Comparison of ENCODE assay signal across 27 mouse cellular contexts in genomic region chr7:133364601-133365000, GRCm38 (mm10).
A peak's percentile ranks its signal among the peaks of the same experiment; 100 is the strongest.
DNase-seq lines count a peak whose midpoint lies in the region; ATAC-seq and TF ChIP-seq lines count a peak whose summit lies in the region.
"Had no signal": no experiment of that assay in that cellular context is flagged by ENCODE, and none has a peak within 500 bp of the region (broad histone marks: within the 10 kb centered on the region; RNA-seq: fewer than 3 reads in every experiment).

No protein-coding gene starts in this region.

- 51% methylated on average over 4 of the region's 4 CpGs for WGBS in embryonic facial prominence, embryonic 11.5 days
- 50% methylated on average over 4 of the region's 4 CpGs for WGBS in embryonic facial prominence, embryonic 10.5 days
- WGBS in heart, adult 2 months, result 31% methylated on average over 4 of the region's 4 CpGs
- 28% methylated on average over 4 of the region's 4 CpGs for WGBS in neural tube, embryonic 15.5 days

- no peaks in the 10 kb centered on the region for H3K79me2 ChIP-seq in heart, adult 2 months (replicated peaks; ENCODE audit: control insufficient read depth, insufficient read depth, low read length)

- H3K4me2 ChIP-seq in embryonic facial prominence, embryonic 11.5 days (ENCODE audit: low read depth, low read length), result no peak overlapping the region
- no peak overlapping the region for H3K4me2 ChIP-seq in neural tube, embryonic 15.5 days
- H3K4me2 ChIP-seq: heart, embryonic 11.5 days; intestine, embryonic 15.5 days; limb, embryonic 12.5 days; liver, embryonic 11.5 days; lung, embryonic 15.5 days had no signal

- H3K27ac ChIP-seq in embryonic facial prominence, embryonic 11.5 days (replicated peaks; ENCODE audit: low read depth, low read length), result no peak overlapping the region
- H3K27ac ChIP-seq in embryonic facial prominence, embryonic 10.5 days (replicated peaks), result no peak overlapping the region
- no peak overlapping the region for H3K27ac ChIP-seq in heart, adult 2 months
- H3K27ac ChIP-seq in neural tube, embryonic 15.5 days (replicated peaks), result peak overlapping the region; percentile 48
- H3K27ac ChIP-seq: intestine, embryonic 15.5 days; layer of hippocampus, adult 2 months; left cerebral cortex, adult 2 months; limb, embryonic 12.5 days; lung, embryonic 15.5 days had no signal

- no peak for TF ChIP-seq CTCF in heart, adult 2 months (IDR thresholded peaks at IDR 0.05)

- no peak for TF ChIP-seq EP300 in heart, adult 2 months (IDR thresholded peaks at IDR 0.05; ENCODE audit: insufficient read depth, low read depth, low read length)

- no peaks in the 10 kb centered on the region for H3K36me3 ChIP-seq in embryonic facial prominence, embryonic 11.5 days (replicated peaks; ENCODE audit: control insufficient read depth, insufficient read depth, low read depth, low read length)
- no peaks in the 10 kb centered on the region for H3K36me3 ChIP-seq in embryonic facial prominence, embryonic 10.5 days (replicated peaks)
- H3K36me3 ChIP-seq in heart, adult 2 months (ENCODE audit: control insufficient read depth, insufficient read depth, low read length), result no peaks in the 10 kb centered on the region
- H3K36me3 ChIP-seq in neural tube, embryonic 15.5 days, result no peaks in the 10 kb centered on the region
- H3K36me3 ChIP-seq: G1E; intestine, embryonic 15.5 days; limb, embryonic 12.5 days; lung, embryonic 15.5 days had no signal

- no peak overlapping the region for H3K9ac ChIP-seq in embryonic facial prominence, embryonic 11.5 days (replicated peaks; ENCODE audit: low read length)
- no peak overlapping the region for H3K9ac ChIP-seq in heart, adult 2 months (ENCODE audit: low read depth, low read length)
- no peak overlapping the region for H3K9ac ChIP-seq in neural tube, embryonic 15.5 days (replicated peaks)
- H3K9ac ChIP-seq: intestine, embryonic 15.5 days; limb, embryonic 12.5 days; lung, embryonic 15.5 days had no signal

- no peaks in the 10 kb centered on the region for H3K9me3 ChIP-seq in embryonic facial prominence, embryonic 11.5 days (replicated peaks; ENCODE audit: control insufficient read depth, low read length)
- H3K9me3 ChIP-seq in embryonic facial prominence, embryonic 10.5 days, result no peaks in the 10 kb centered on the region
- no peaks in the 10 kb centered on the region for H3K9me3 ChIP-seq in neural tube, embryonic 15.5 days (replicated peaks)
- H3K9me3 ChIP-seq: intestine, embryonic 15.5 days; limb, embryonic 12.5 days; lung, embryonic 15.5 days had no signal

- TF ChIP-seq POLR2A in heart, adult 2 months (IDR thresholded peaks at IDR 0.05; ENCODE audit: insufficient read depth, low read depth, low read length), result no peak

- ATAC-seq in embryonic facial prominence, embryonic 11.5 days (replicated peaks; ENCODE audit: insufficient number of reproducible peaks, low FRiP score, low TSS enrichment, low read depth), result no peak
- ATAC-seq in neural tube, embryonic 15.5 days (ENCODE audit: low FRiP score), result no peak
- ATAC-seq: hindbrain, embryonic 16.5 days; intestine, embryonic 15.5 days had no signal

- DNase-seq in embryonic facial prominence, embryonic 11.5 days (ENCODE audit: low spot score), result peak; percentile 11
- DNase-seq in embryonic facial prominence, embryonic 10.5 days (ENCODE audit: low spot score), result no peak
- DNase-seq in heart, adult 11 months, result peak; percentile 39
- no peak for DNase-seq in heart, adult 2 months
- no peak for DNase-seq in neural tube, embryonic 10.5 days (ENCODE audit: extremely low spot score, low spot score)
- no peak for DNase-seq in gastrocnemius, adult 18-20 months (ENCODE audit: low spot score)
- DNase-seq in cerebellum, postnatal 25 days, result no peak
- DNase-seq: adrenal gland, adult 8-10 months; cerebellum, adult 11 months; cerebellum, adult 9-10 months; gastrocnemius, postnatal 10 days; heart, postnatal 4 days; kidney, adult 2 months; kidney, postnatal 36 days; retina, postnatal 1 day; right cerebral cortex, postnatal 14 days; thymus, postnatal 4 days had no signal

- H3K4me3 ChIP-seq in embryonic facial prominence, embryonic 11.5 days (ENCODE audit: low read depth, low read length), result no peak overlapping the region
- H3K4me3 ChIP-seq in embryonic facial prominence, embryonic 10.5 days, result no peak overlapping the region
- H3K4me3 ChIP-seq in heart, adult 2 months, result no peak overlapping the region
- H3K4me3 ChIP-seq in neural tube, embryonic 15.5 days (replicated peaks), result no peak overlapping the region
- H3K4me3 ChIP-seq: intestine, embryonic 15.5 days; layer of hippocampus, adult 2 months; left cerebral cortex, adult 2 months; limb, embryonic 12.5 days; lung, embryonic 15.5 days had no signal

- no peaks in the 10 kb centered on the region for H3K27me3 ChIP-seq in embryonic facial prominence, embryonic 11.5 days (ENCODE audit: control insufficient read depth, insufficient read depth, low read length)
- no peaks in the 10 kb centered on the region; the same call in 1 of the 2 replicates for H3K27me3 ChIP-seq in embryonic facial prominence, embryonic 10.5 days (replicated peaks; ENCODE audit: low read depth, poor library complexity, severe bottlenecking)
- H3K27me3 ChIP-seq in heart, adult 2 months (ENCODE audit: control insufficient read depth, insufficient read depth, low read length), result no peaks in the 10 kb centered on the region
- no peaks in the 10 kb centered on the region for H3K27me3 ChIP-seq in neural tube, embryonic 15.5 days (replicated peaks)
- H3K27me3 ChIP-seq: intestine, embryonic 15.5 days; limb, embryonic 12.5 days; lung, embryonic 15.5 days had no signal

- intact Hi-C loops in heart, adult 2 months (cut with DNase I), result no loop called here

- H3K4me1 ChIP-seq in embryonic facial prominence, embryonic 11.5 days (ENCODE audit: control insufficient read depth, insufficient read depth, low read length), result no peaks in the 10 kb centered on the region
- H3K4me1 ChIP-seq in embryonic facial prominence, embryonic 10.5 days, result no peaks in the 10 kb centered on the region
- H3K4me1 ChIP-seq in heart, adult 2 months (ENCODE audit: control insufficient read depth, insufficient read depth, low read length), result no peaks in the 10 kb centered on the region
- peaks cover 11% of the 10 kb centered on the region for H3K4me1 ChIP-seq in neural tube, embryonic 15.5 days
- H3K4me1 ChIP-seq: intestine, embryonic 15.5 days; limb, embryonic 12.5 days had no signal

Comparison
In these comparisons a context has a peak if more than half of its experiments do, and no peak if none do; other contexts are left out.
1. DNase-seq: peak in embryonic facial prominence, embryonic 11.5 days (single experiment) and heart, adult 11 months (single experiment); none in embryonic facial prominence, embryonic 10.5 days (single experiment), heart, adult 2 months (0 of 2), neural tube, embryonic 10.5 days (single experiment), gastrocnemius, adult 18-20 months (single experiment) and cerebellum, postnatal 25 days (0 of 2).